Mouse (Mus musculus) midbrain, embryonic 14.5 days (tissue): ENCODE results near the gene Cenpo. TPM values are rescaled to one million over a fixed set of nuclear protein-coding genes. Genes with fewer than 3 reads are reported as not detected.

Experiments used
- polyA plus RNA-seq: library from polyadenylated mRNA; unstranded; fragments of >200 nt; fragmentation: Nextera tagmentation; extraction: Ambion mirVana; gene quantifications from 2 replicates; pipeline ENCODE4 v1.2.1, GENCODE M21; 2014

Cenpo gene
- polyA plus RNA-seq, 1 experiment from 2014 or later, result 9.3 TPM

Other genes with a start within 250 kb of the Cenpo start
- 33.6 and 41.4 TPM in 2 replicates for gene Efr3b, start 195.4 kb downstream of the Cenpo start, polyA plus RNA-seq
- gene Dnajc27, start 151.7 kb downstream of the Cenpo start, polyA plus RNA-seq, result 16.0 and 20.1 TPM in 2 replicates
- gene Adcy3, start 101.2 kb downstream of the Cenpo start, polyA plus RNA-seq, result 9.2 and 9.6 TPM in 2 replicates
- gene Ptrhd1, start 267 bp downstream of the Cenpo start, polyA plus RNA-seq, result 6.1 and 6.2 TPM in 2 replicates
- gene Ncoa1, start 242.9 kb upstream of the Cenpo start, polyA plus RNA-seq, result 13.9 and 19.4 TPM in 2 replicates